Mouse (Mus musculus): ENCODE measurements around the gene Flt4. TPM values are rescaled to one million over a fixed set of nuclear protein-coding genes. Genes with fewer than 3 reads are reported as not detected.

Gene Flt4
- polyA plus RNA-seq, 1 experiment from 2014 or later = 4.0 TPM

DNA sequence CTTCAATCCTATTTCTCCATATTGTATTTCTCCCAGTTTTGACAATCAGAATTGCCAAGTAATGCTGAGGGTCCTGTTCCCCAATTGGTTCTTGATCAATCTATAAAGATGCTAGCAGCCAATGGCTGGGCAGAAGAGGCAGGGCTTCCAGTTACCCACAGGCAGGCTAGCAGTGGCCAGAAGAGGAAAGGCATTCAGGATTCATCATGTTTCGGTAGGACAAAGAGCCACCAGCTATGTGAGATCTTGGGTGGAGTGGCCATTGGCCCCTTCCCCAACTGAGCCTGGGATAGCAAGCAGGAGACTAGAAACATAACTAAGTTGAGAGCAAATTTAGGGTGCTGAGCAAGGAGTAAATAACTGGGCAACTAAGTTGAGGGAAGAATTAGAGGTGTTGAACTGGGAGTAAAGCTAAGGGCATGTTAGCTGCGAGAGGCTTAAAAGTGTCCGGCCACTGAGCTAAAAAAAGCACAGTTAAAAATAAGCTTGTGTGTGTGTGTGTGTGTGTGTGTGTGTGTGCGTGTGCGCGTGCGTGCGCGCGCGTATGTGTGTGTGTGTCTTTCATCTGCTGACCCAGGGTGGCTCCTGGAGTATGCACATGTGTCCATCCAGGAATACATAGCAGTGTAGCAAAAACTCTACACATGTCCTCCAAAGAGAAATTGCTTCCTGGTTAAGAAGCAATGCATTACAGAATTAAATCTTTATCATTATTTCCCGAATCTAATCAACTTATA lies 75.3 kb downstream of the Flt4 start:
- no peak overlapping the region for H3K4me2 ChIP-seq (ENCODE audit: low read depth, low read length)
- WGBS = 94% methylated on average over 12 of the region's 12 CpGs
- no peak overlapping the region for H3K4me3 ChIP-seq (ENCODE audit: low read length)

DNA sequence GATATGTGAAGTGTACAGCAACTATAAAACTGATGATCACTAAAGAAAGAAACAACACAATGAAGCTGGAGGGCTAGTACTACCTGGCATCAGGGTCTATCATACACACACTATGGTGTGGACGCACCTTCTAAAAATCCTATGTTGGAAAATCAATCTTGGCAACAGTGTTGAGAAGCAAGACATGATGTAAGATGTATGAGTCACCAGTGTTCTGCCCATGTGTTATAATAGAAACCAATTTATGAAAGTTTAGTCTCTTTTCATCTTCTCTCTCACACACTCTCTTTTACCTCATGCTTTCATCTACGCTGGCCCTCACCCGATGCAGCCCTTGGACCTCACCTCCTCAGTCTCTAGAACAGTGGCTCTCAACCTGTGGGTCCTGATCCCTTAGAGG lies 86.0 kb downstream of the Flt4 start:
- H3K9me3 ChIP-seq (ENCODE audit: control insufficient read depth, low read length) = no peaks in the 10 kb centered on the region
- H3K4me3 ChIP-seq (ENCODE audit: low read length) = no peak overlapping the region
- no peaks in the 10 kb centered on the region for H3K27me3 ChIP-seq (replicated peaks; ENCODE audit: control insufficient read depth, insufficient read depth, low read length)
- 0 out of 2 replicates have a peak, but pooled peaks cover 4% of the 10 kb centered on the region for H3K36me3 ChIP-seq (ENCODE audit: control insufficient read depth, insufficient read depth, low read length)
- H3K4me1 ChIP-seq (ENCODE audit: control insufficient read depth, insufficient read depth, low read length) = no peaks in the 10 kb centered on the region
- 89% methylated on average over 3 of the region's 3 CpGs for WGBS
- H3K4me2 ChIP-seq (ENCODE audit: low read depth, low read length) = no peak overlapping the region
- H3K27ac ChIP-seq (ENCODE audit: low read length) = no peak overlapping the region
- ATAC-seq = no peak
- no peak overlapping the region for H3K9ac ChIP-seq (ENCODE audit: low read depth, low read length)

More for the DNA sequence above, 75.3 kb downstream of the Flt4 start:
- no peaks in the 10 kb centered on the region for H3K27me3 ChIP-seq (replicated peaks; ENCODE audit: control insufficient read depth, insufficient read depth, low read length)
- no peak overlapping the region for H3K9ac ChIP-seq (ENCODE audit: low read depth, low read length)
- ATAC-seq = no peak
- peaks cover 12% of the 10 kb centered on the region for H3K36me3 ChIP-seq (ENCODE audit: control insufficient read depth, insufficient read depth, low read length)
- H3K4me1 ChIP-seq (ENCODE audit: control insufficient read depth, insufficient read depth, low read length) = no peaks in the 10 kb centered on the region
- H3K9me3 ChIP-seq (ENCODE audit: control insufficient read depth, low read length) = no peaks in the 10 kb centered on the region
- H3K27ac ChIP-seq (ENCODE audit: low read length) = no peak overlapping the region

GRCm38 (mm10) chr11:49695695-49696094 lies 86.6 kb downstream of the Flt4 start:
- Histone ChIP-seq H3K4me2 (ENCODE audit: low read depth, low read length) (no peak overlapping the region), H3K4me1 (ENCODE audit: control insufficient read depth, insufficient read depth, low read length) (no peaks in the 10 kb centered on the region), H3K27me3 (replicated peaks; ENCODE audit: control insufficient read depth, insufficient read depth, low read length) (no peaks in the 10 kb centered on the region), H3K4me3 (ENCODE audit: low read length) (no peak overlapping the region), H3K9ac (ENCODE audit: low read depth, low read length) (no peak overlapping the region), H3K9me3 (ENCODE audit: control insufficient read depth, low read length) (no peaks in the 10 kb centered on the region), H3K27ac (ENCODE audit: low read length) (no peak overlapping the region), H3K36me3 (ENCODE audit: control insufficient read depth, insufficient read depth, low read length) (no peaks in the 10 kb centered on the region)
- no peak for ATAC-seq
- WGBS = 77% methylated on average over 2 of the region's 2 CpGs

GRCm38 (mm10) chr11:49696472-49696871 lies 87.4 kb downstream of the Flt4 start:
- no peak overlapping the region for H3K9ac ChIP-seq (ENCODE audit: low read depth, low read length)
- H3K4me1 ChIP-seq (ENCODE audit: control insufficient read depth, insufficient read depth, low read length) = no peaks in the 10 kb centered on the region
- H3K4me2 ChIP-seq (ENCODE audit: low read depth, low read length) = no peak overlapping the region
- no peak for ATAC-seq
- no peaks in the 10 kb centered on the region for H3K9me3 ChIP-seq (ENCODE audit: control insufficient read depth, low read length)
- no peak overlapping the region for H3K27ac ChIP-seq (ENCODE audit: low read length)
- 0 out of 2 replicates have a peak, but pooled peaks cover 1% of the 10 kb centered on the region for H3K36me3 ChIP-seq (ENCODE audit: control insufficient read depth, insufficient read depth, low read length)
- no peaks in the 10 kb centered on the region for H3K27me3 ChIP-seq (replicated peaks; ENCODE audit: control insufficient read depth, insufficient read depth, low read length)
- H3K4me3 ChIP-seq (ENCODE audit: low read length) = no peak overlapping the region
- WGBS = 79% methylated on average over 2 of the region's 2 CpGs

GRCm38 (mm10) chr11:49697779-49698178 lies 88.7 kb downstream of the Flt4 start:
- Histone ChIP-seq H3K9me3 (ENCODE audit: control insufficient read depth, low read length) (no peaks in the 10 kb centered on the region), H3K36me3 (ENCODE audit: control insufficient read depth, insufficient read depth, low read length) (0 out of 2 replicates have a peak, but pooled peaks cover 8% of the 10 kb centered on the region), H3K9ac (ENCODE audit: low read depth, low read length) (no peak overlapping the region), H3K27ac (ENCODE audit: low read length) (no peak overlapping the region), H3K27me3 (replicated peaks; ENCODE audit: control insufficient read depth, insufficient read depth, low read length) (no peaks in the 10 kb centered on the region), H3K4me1 (ENCODE audit: control insufficient read depth, insufficient read depth, low read length) (no peaks in the 10 kb centered on the region), H3K4me3 (ENCODE audit: low read length) (no peak overlapping the region), H3K4me2 (ENCODE audit: low read depth, low read length) (no peak overlapping the region)
- 93% methylated on average over 5 of the region's 5 CpGs for WGBS
- ATAC-seq = no peak

DNA sequence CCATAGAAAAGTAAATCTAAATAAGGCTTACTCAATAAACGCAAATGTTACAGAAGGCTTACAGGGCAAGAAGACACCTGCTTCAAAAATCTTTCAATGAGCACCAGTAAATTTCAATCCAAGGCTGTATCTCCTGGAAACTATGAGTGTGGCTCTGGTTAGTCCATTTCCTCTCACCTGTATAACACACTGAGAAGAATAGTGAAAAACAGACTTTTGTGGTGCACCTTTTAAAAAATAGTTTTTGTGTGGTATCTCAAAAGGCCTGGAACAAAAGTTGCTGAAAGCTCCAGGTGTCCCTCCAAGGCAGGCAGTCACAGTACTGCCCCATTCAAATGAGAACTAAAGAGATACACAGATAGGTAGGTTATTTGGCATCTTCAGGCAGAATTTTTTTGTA lies 90.0 kb downstream of the Flt4 start:
- 94% methylated on average over 1 of the region's 1 CpGs for WGBS

GRCm38 (mm10) chr11:49702014-49702413 lies 93.0 kb downstream of the Flt4 start:
- Histone ChIP-seq H3K4me2 (ENCODE audit: low read depth, low read length) (no peak overlapping the region), H3K4me3 (ENCODE audit: low read length) (no peak overlapping the region), H3K9me3 (ENCODE audit: control insufficient read depth, low read length) (no peaks in the 10 kb centered on the region), H3K27ac (ENCODE audit: low read length) (no peak overlapping the region), H3K36me3 (ENCODE audit: control insufficient read depth, insufficient read depth, low read length) (0 out of 2 replicates have a peak, but pooled peaks cover 8% of the 10 kb centered on the region), H3K9ac (ENCODE audit: low read depth, low read length) (no peak overlapping the region), H3K4me1 (ENCODE audit: control insufficient read depth, insufficient read depth, low read length) (no peaks in the 10 kb centered on the region), H3K27me3 (replicated peaks; ENCODE audit: control insufficient read depth, insufficient read depth, low read length) (no peaks in the 10 kb centered on the region)
- 96% methylated on average over 8 of the region's 8 CpGs for WGBS
- ATAC-seq = no peak

More for the DNA sequence above, 90.0 kb downstream of the Flt4 start:
- Histone ChIP-seq H3K9ac (ENCODE audit: low read depth, low read length) (no peak overlapping the region), H3K4me1 (ENCODE audit: control insufficient read depth, insufficient read depth, low read length) (no peaks in the 10 kb centered on the region), H3K27ac (ENCODE audit: low read length) (no peak overlapping the region), H3K9me3 (ENCODE audit: control insufficient read depth, low read length) (no peaks in the 10 kb centered on the region), H3K4me3 (ENCODE audit: low read length) (no peak overlapping the region), H3K4me2 (ENCODE audit: low read depth, low read length) (no peak overlapping the region), H3K36me3 (ENCODE audit: control insufficient read depth, insufficient read depth, low read length) (0 out of 2 replicates have a peak, but pooled peaks cover 8% of the 10 kb centered on the region), H3K27me3 (replicated peaks; ENCODE audit: control insufficient read depth, insufficient read depth, low read length) (no peaks in the 10 kb centered on the region)
- ATAC-seq = no peak

Other genes with a start within 250 kb of the Flt4 start
- not detected in 2 replicates for gene Olfr1389, start 186.2 kb upstream of the Flt4 start, polyA plus RNA-seq (2015; fragmentation: Nextera tagmentation; extraction: Ambion mirVana)
- gene Olfr1388, start 172.6 kb upstream of the Flt4 start, polyA plus RNA-seq (2015; fragmentation: Nextera tagmentation; extraction: Ambion mirVana) = 0.05 and 0.10 TPM in 2 replicates
- gene Olfr1387, start 153.9 kb upstream of the Flt4 start, polyA plus RNA-seq (2015; fragmentation: Nextera tagmentation; extraction: Ambion mirVana) = not detected in 2 replicates
- gene Olfr1386, start 144.2 kb upstream of the Flt4 start, polyA plus RNA-seq (2015; fragmentation: Nextera tagmentation; extraction: Ambion mirVana) = not detected in 2 replicates
- not detected in 2 replicates for gene Olfr1385, start 120.2 kb upstream of the Flt4 start, polyA plus RNA-seq (2015; fragmentation: Nextera tagmentation; extraction: Ambion mirVana)
- not detected in 2 replicates for gene Olfr1384, start 102.5 kb upstream of the Flt4 start, polyA plus RNA-seq (2015; fragmentation: Nextera tagmentation; extraction: Ambion mirVana)
- not detected in 2 replicates for gene Olfr1383, start 89.6 kb upstream of the Flt4 start, polyA plus RNA-seq (2015; fragmentation: Nextera tagmentation; extraction: Ambion mirVana)
- gene Olfr1382, start 81.0 kb upstream of the Flt4 start, polyA plus RNA-seq (2015; fragmentation: Nextera tagmentation; extraction: Ambion mirVana) = not detected in 2 replicates
- not detected in 2 replicates for gene Olfr1381, start 65.8 kb upstream of the Flt4 start, polyA plus RNA-seq (2015; fragmentation: Nextera tagmentation; extraction: Ambion mirVana)
- gene Olfr1380, start 52.4 kb upstream of the Flt4 start, polyA plus RNA-seq (2015; fragmentation: Nextera tagmentation; extraction: Ambion mirVana) = not detected in 2 replicates
- gene Scgb3a1, start 54.3 kb downstream of the Flt4 start, polyA plus RNA-seq (2015; fragmentation: Nextera tagmentation; extraction: Ambion mirVana) = not detected in 2 replicates
- gene Cnot6, start 103.5 kb downstream of the Flt4 start, polyA plus RNA-seq (2015; fragmentation: Nextera tagmentation; extraction: Ambion mirVana) = 26.9 and 31.5 TPM in 2 replicates
- 5.8 and 6.4 TPM in 2 replicates for gene Gfpt2, start 184.9 kb downstream of the Flt4 start, polyA plus RNA-seq (2015; fragmentation: Nextera tagmentation; extraction: Ambion mirVana)
- 26.6 and 27.8 TPM in 2 replicates for gene Mapk9, start 237.5 kb downstream of the Flt4 start, polyA plus RNA-seq (2015; fragmentation: Nextera tagmentation; extraction: Ambion mirVana)